Mouse (Mus musculus) G1E (cell line): ENCODE data around the gene Psmb10.

Source experiments
- CTCF ChIP-seq: IDR thresholded peaks from 2 replicates; pipeline ENCODE4 v1.5.1; 2012; ENCODE audit warnings: low read depth, low read length, inconsistent platforms, mixed read lengths
- GATA1 ChIP-seq: IDR thresholded peaks from 2 replicates; pipeline ENCODE4 v1.6.1; 2012; ENCODE audit warnings: borderline replicate concordance, low read length, inconsistent platforms, mixed read lengths
- POLR2AphosphoS5 ChIP-seq: IDR thresholded peaks from 2 replicates; pipeline ENCODE4 v1.6.1; 2012; ENCODE audit warnings: low read depth, low read length, inconsistent platforms; ENCODE audit not compliant: insufficient replicate concordance

- TF ChIP-seq CTCF: peak; percentile 89
- no peak for TF ChIP-seq POLR2AphosphoS5
- TF ChIP-seq GATA1: no peak
Measured at GRCm38 (mm10) chr8:105930602-105931001, 7.6 kb downstream of the Psmb10 start.
